Mouse (Mus musculus) myocyte (in vitro differentiated cells): ENCODE results near the gene Gm28269.

ENCODE experiments used
- MYOG ChIP-seq, 3 experiments: IDR thresholded peaks; one replicate each; pipeline ENCODE4 v1.6.1; 2011; ENCODE audit warnings: control low read depth in 2 of 3, low read depth in 2 of 3, mild to moderate bottlenecking in 2 of 3; ENCODE audit not compliant: insufficient read length in 2 of 3, control insufficient read depth in 1 of 3, insufficient read depth in 1 of 3
- POLR2A ChIP-seq: IDR thresholded peaks from one replicate; pipeline ENCODE4 v1.6.1; 2011; ENCODE audit warnings: low read depth, mild to moderate bottlenecking, control low read depth, moderate library complexity; ENCODE audit not compliant: insufficient read length
- TCF12 ChIP-seq: IDR thresholded peaks from one replicate; pipeline ENCODE4 v1.6.1; 2011; ENCODE audit warnings: mild to moderate bottlenecking, control low read depth; ENCODE audit not compliant: poor library complexity, insufficient read depth, severe bottlenecking
- USF1 ChIP-seq: IDR thresholded peaks from one replicate; pipeline ENCODE4 v1.6.1; 2011; ENCODE audit warnings: low read depth, mild to moderate bottlenecking, control low read depth, moderate library complexity

- no peak for TF ChIP-seq USF1
- no peak for TF ChIP-seq POLR2A
- TF ChIP-seq MYOG (IDR thresholded peaks at IDR 0.05; ENCODE audit: control insufficient read depth in 1 of 3, insufficient read depth in 1 of 3, insufficient read length in 2 of 3, low read depth in 2 of 3) = no peak
- TF ChIP-seq TCF12 = no peak
Measured at GRCm38 (mm10) chrX:21715293-21715692, 29.6 kb downstream of the Gm28269 start.
